9 mouse cellular contexts compared by ENCODE assay signal in genomic region chr2:179698196-179698985, GRCm38 (mm10).
A peak's percentile ranks its signal among the peaks of the same experiment; 100 is the strongest.
DNase-seq lines count a peak whose midpoint lies in the region; ATAC-seq and TF ChIP-seq lines count a peak whose summit lies in the region.
"Had no signal": no experiment of that assay in that cellular context is flagged by ENCODE, and none has a peak within 500 bp of the region (broad histone marks: within the 10 kb centered on the region; RNA-seq: fewer than 3 reads in every experiment).

No protein-coding gene starts in this region.

- no peak overlapping the region for H3K27ac ChIP-seq in hindbrain, embryonic 11.5 days (ENCODE audit: low read depth, low read length)
- no peak overlapping the region for H3K27ac ChIP-seq in hindbrain, embryonic 16.5 days (ENCODE audit: low read depth, low read length)
- no peak overlapping the region for H3K27ac ChIP-seq in embryonic facial prominence, embryonic 10.5 days (replicated peaks)
- no peak overlapping the region for H3K27ac ChIP-seq in stomach, postnatal 0 days (replicated peaks)
- H3K27ac ChIP-seq: limb, embryonic 12.5 days had no signal

- no peak overlapping the region for H3K4me2 ChIP-seq in hindbrain, embryonic 11.5 days (replicated peaks; ENCODE audit: low read depth, low read length)
- no peak overlapping the region for H3K4me2 ChIP-seq in hindbrain, embryonic 16.5 days (ENCODE audit: low read length)
- H3K4me2 ChIP-seq in stomach, postnatal 0 days (replicated peaks; ENCODE audit: low read depth), result no peak overlapping the region
- H3K4me2 ChIP-seq: limb, embryonic 12.5 days had no signal

- no peak for ATAC-seq in hindbrain, embryonic 11.5 days (ENCODE audit: low FRiP score)
- ATAC-seq in hindbrain, embryonic 16.5 days, result no peak; the same call in 1 of the 2 replicates
- ATAC-seq in stomach, postnatal 0 days (ENCODE audit: low FRiP score, low TSS enrichment), result no peak

- H3K4me3 ChIP-seq in hindbrain, embryonic 11.5 days (ENCODE audit: low read depth, low read length), result no peak overlapping the region
- H3K4me3 ChIP-seq in hindbrain, embryonic 16.5 days (ENCODE audit: low read length), result no peak overlapping the region
- H3K4me3 ChIP-seq in embryonic facial prominence, embryonic 10.5 days, result no peak overlapping the region
- H3K4me3 ChIP-seq in stomach, postnatal 0 days (ENCODE audit: low read depth, low read length), result no peak overlapping the region
- H3K4me3 ChIP-seq: limb, embryonic 12.5 days had no signal

- H3K9me3 ChIP-seq in hindbrain, embryonic 11.5 days (ENCODE audit: control insufficient read depth, low read length), result no peaks in the 10 kb centered on the region
- H3K9me3 ChIP-seq in hindbrain, embryonic 16.5 days (ENCODE audit: control insufficient read depth, low read length), result no peaks in the 10 kb centered on the region
- no peaks in the 10 kb centered on the region for H3K9me3 ChIP-seq in embryonic facial prominence, embryonic 10.5 days
- H3K9me3 ChIP-seq in stomach, postnatal 0 days (ENCODE audit: control insufficient read depth, low read length), result no peaks in the 10 kb centered on the region
- H3K9me3 ChIP-seq: limb, embryonic 12.5 days had no signal

- WGBS in hindbrain, embryonic 11.5 days, result 49% methylated on average over 12 of the region's 12 CpGs
- 49% methylated on average over 12 of the region's 12 CpGs for WGBS in hindbrain, embryonic 16.5 days
- 55% methylated on average over 12 of the region's 12 CpGs for WGBS in embryonic facial prominence, embryonic 10.5 days
- WGBS in stomach, postnatal 0 days, result 43% methylated on average over 12 of the region's 12 CpGs

- peak; percentile 57 for DNase-seq in hindbrain, embryonic 11.5 days (ENCODE audit: low spot score)
- DNase-seq in ovary, postnatal 14 days (ENCODE audit: low spot score), result peak; percentile 9
- no peak for DNase-seq in ovary, postnatal 10 days (ENCODE audit: low spot score)
- DNase-seq in embryonic facial prominence, embryonic 10.5 days (ENCODE audit: low spot score), result peak; percentile 73
- DNase-seq in stomach, postnatal 0 days (ENCODE audit: low spot score), result peak; percentile 39
- DNase-seq in urinary bladder, postnatal 14 days (ENCODE audit: low spot score), result no peak
- DNase-seq in urinary bladder, postnatal 25 days (ENCODE audit: low spot score), result no peak

- no peaks in the 10 kb centered on the region; the same call in 1 of the 2 replicates for H3K4me1 ChIP-seq in hindbrain, embryonic 11.5 days (replicated peaks; ENCODE audit: control insufficient read depth, insufficient read depth, low read length)
- peaks cover 14% of the 10 kb centered on the region for H3K4me1 ChIP-seq in hindbrain, embryonic 16.5 days (ENCODE audit: control insufficient read depth, insufficient read depth, low read depth, low read length)
- peaks cover 29% of the 10 kb centered on the region for H3K4me1 ChIP-seq in embryonic facial prominence, embryonic 10.5 days
- H3K4me1 ChIP-seq in stomach, postnatal 0 days (replicated peaks; ENCODE audit: control insufficient read depth, insufficient read depth), result no peaks in the 10 kb centered on the region

- no peak overlapping the region for H3K9ac ChIP-seq in hindbrain, embryonic 11.5 days (ENCODE audit: low read depth, low read length)
- H3K9ac ChIP-seq in hindbrain, embryonic 16.5 days (ENCODE audit: low read depth, low read length), result no peak overlapping the region
- H3K9ac ChIP-seq in stomach, postnatal 0 days (ENCODE audit: low read length), result no peak overlapping the region
- H3K9ac ChIP-seq: limb, embryonic 12.5 days had no signal

- TF ChIP-seq CTCF in stomach, postnatal 0 days (IDR thresholded peaks at IDR 0.05; ENCODE audit: low read depth), result no peak

- TF ChIP-seq EP300 in stomach, postnatal 0 days (optimal IDR thresholded peaks at IDR 0.05), result no peak

- H3K27me3 ChIP-seq in hindbrain, embryonic 11.5 days (ENCODE audit: control insufficient read depth, insufficient read depth, low read length), result no peaks in the 10 kb centered on the region
- no peaks in the 10 kb centered on the region; the same call in 1 of the 2 replicates for H3K27me3 ChIP-seq in hindbrain, embryonic 16.5 days (replicated peaks; ENCODE audit: control insufficient read depth, insufficient read depth, low read length)
- no peaks in the 10 kb centered on the region for H3K27me3 ChIP-seq in embryonic facial prominence, embryonic 10.5 days (replicated peaks; ENCODE audit: low read depth, poor library complexity, severe bottlenecking)
- no peaks in the 10 kb centered on the region for H3K27me3 ChIP-seq in stomach, postnatal 0 days (ENCODE audit: control insufficient read depth, insufficient read depth, low read length)

- no peaks in the 10 kb centered on the region for H3K36me3 ChIP-seq in hindbrain, embryonic 11.5 days (ENCODE audit: control insufficient read depth, insufficient read depth, low read length)
- no peaks in the 10 kb centered on the region for H3K36me3 ChIP-seq in hindbrain, embryonic 16.5 days (ENCODE audit: control insufficient read depth, insufficient read depth, low read length)
- no peaks in the 10 kb centered on the region for H3K36me3 ChIP-seq in embryonic facial prominence, embryonic 10.5 days (replicated peaks)
- H3K36me3 ChIP-seq in stomach, postnatal 0 days (ENCODE audit: control insufficient read depth, insufficient read depth, low read length), result no peaks in the 10 kb centered on the region
- H3K36me3 ChIP-seq: limb, embryonic 12.5 days had no signal

Comparison
In these comparisons a context has a peak if more than half of its experiments do, and no peak if none do; other contexts are left out.
1. DNase-seq: peak in hindbrain, embryonic 11.5 days (single experiment), ovary, postnatal 14 days (single experiment), embryonic facial prominence, embryonic 10.5 days (single experiment) and stomach, postnatal 0 days (single experiment); none in ovary, postnatal 10 days (single experiment), urinary bladder, postnatal 14 days (single experiment) and urinary bladder, postnatal 25 days (single experiment).